Mouse (Mus musculus) left cerebral cortex, adult 2 months (tissue): ENCODE data around the gene Plbd2. TPM values are rescaled to one million over a fixed set of nuclear protein-coding genes. Genes with fewer than 3 reads are reported as not detected.

Experiments used
- DNase-seq, 2 experiments: peaks; one replicate each; pipeline ENCODE4 v3.0.0; 2021 to 2022; ENCODE audit warnings: low spot score in 2 of 2, mixed read lengths in 1 of 2; ENCODE audit errors: extremely low spot score in 1 of 2
- H3K27ac ChIP-seq: fragments of 200-600 bp; 2 replicates; pipeline ENCODE4 v1.8.1; 2022
- H3K4me3 ChIP-seq: fragments of 200-600 bp; 2 replicates; pipeline ENCODE4 v1.8.1; 2022
- CTCF ChIP-seq: fragments of 200-600 bp; IDR thresholded peaks from 2 replicates; pipeline ENCODE4 v1.8.1; 2022; ENCODE audit warnings: antibody characterized with exemption, mild to moderate bottlenecking, moderate library complexity
- intact Hi-C: fragments of 180-260 bp; cut with DNase I; formaldehyde crosslinking; loops from one replicate; pipeline ENCODE4 v1.15.1; 2025
- total RNA-seq, 2 experiments: library from RNA; stranded (reverse); gene quantifications; 2 replicates each; pipeline ENCODE4 v1.2.3; 2021

Plbd2 gene
- total RNA-seq, 2 experiments from 2014 or later: 60.6 to 61.7 TPM

- H3K4me3 ChIP-seq: no peak overlapping the region
- peak; percentile 85 to 92 for DNase-seq
- intact Hi-C loops: loop anchor here (2.0 to 10.0 kb wide), 3 partner anchors 188 to 1666 kb away; no protein-coding TSS in a partner anchor
- no peak overlapping the region for H3K27ac ChIP-seq
- TF ChIP-seq CTCF: peak; percentile 79
Observed at GRCm38 (mm10) chr5:120440733-120441132, 62.7 kb downstream of the Plbd2 start.

- no peak for TF ChIP-seq CTCF
- no peak overlapping the region for H3K27ac ChIP-seq
- no peak overlapping the region for H3K4me3 ChIP-seq
- no peak for DNase-seq
- intact Hi-C loops: loop anchor here (2.0 to 10.0 kb wide), 7 partner anchors 188 to 1665 kb away; partner anchors contain the start of gene Tbx3
Observed at GRCm38 (mm10) chr5:120439887-120440670, 63.3 kb downstream of the Plbd2 start.

GRCm38 (mm10) chr5:120438991-120439710 lies 64.3 kb downstream of the Plbd2 start:
- no peak for DNase-seq
- intact Hi-C loops: loop anchor here (5.0 to 10.0 kb wide), 4 partner anchors 602 to 1564 kb away; partner anchors contain the start of gene Tbx3
- TF ChIP-seq CTCF: no peak
- Histone ChIP-seq H3K27ac (no peak overlapping the region), H3K4me3 (no peak overlapping the region)

- Histone ChIP-seq H3K4me3 (no peak overlapping the region), H3K27ac (no peak overlapping the region)
- no peak for TF ChIP-seq CTCF
- intact Hi-C loops: loop anchor here (5.0 to 10.0 kb wide), 4 partner anchors 601 to 1564 kb away; partner anchors contain the start of gene Tbx3
- no peak for DNase-seq
Observed at GRCm38 (mm10) chr5:120438469-120438868, 65.0 kb downstream of the Plbd2 start.

GRCm38 (mm10) chr5:120437986-120438385 lies 65.4 kb downstream of the Plbd2 start:
- intact Hi-C loops: loop anchor here (5.0 to 10.0 kb wide), 4 partner anchors 601 to 1563 kb away; partner anchors contain the start of gene Tbx3
- no peak overlapping the region for H3K27ac ChIP-seq
- no peak for DNase-seq
- TF ChIP-seq CTCF: no peak
- no peak overlapping the region for H3K4me3 ChIP-seq

- Histone ChIP-seq H3K4me3 (no peak overlapping the region), H3K27ac (no peak overlapping the region)
- no peak for TF ChIP-seq CTCF
- no peak for DNase-seq
- intact Hi-C loops: loop anchor here (5.0 to 10.0 kb wide), 4 partner anchors 600 to 1563 kb away; partner anchors contain the start of gene Tbx3
Observed at GRCm38 (mm10) chr5:120437539-120437938, 65.9 kb downstream of the Plbd2 start.

- intact Hi-C loops: loop anchor here (5.0 to 10.0 kb wide), 4 partner anchors 600 to 1562 kb away; partner anchors contain the start of gene Tbx3
- no peak for TF ChIP-seq CTCF
- H3K27ac ChIP-seq: no peak overlapping the region
- no peak for DNase-seq
- no peak overlapping the region for H3K4me3 ChIP-seq
Observed at GRCm38 (mm10) chr5:120436885-120437495, 66.4 kb downstream of the Plbd2 start.

- Histone ChIP-seq H3K4me3 (no peak overlapping the region), H3K27ac (no peak overlapping the region)
- no peak for DNase-seq
- TF ChIP-seq CTCF: no peak
- intact Hi-C loops: loop anchor here (5.0 to 10.0 kb wide), 4 partner anchors 599 to 1561 kb away; partner anchors contain the start of gene Tbx3
Observed at GRCm38 (mm10) chr5:120435731-120436501, 67.5 kb downstream of the Plbd2 start.

GRCm38 (mm10) chr5:120435006-120435681 lies 68.3 kb downstream of the Plbd2 start:
- no peak for TF ChIP-seq CTCF
- Histone ChIP-seq H3K27ac (no peak overlapping the region), H3K4me3 (no peak overlapping the region)
- no peak for DNase-seq
- intact Hi-C loops: loop anchor here (5.0 to 10.0 kb wide), 4 partner anchors 598 to 1560 kb away; partner anchors contain the start of gene Tbx3

- intact Hi-C loops: loop anchor here (10.0 kb wide), 2 partner anchors 629 to 1559 kb away; no protein-coding TSS in a partner anchor
- Histone ChIP-seq H3K27ac (no peak overlapping the region), H3K4me3 (no peak overlapping the region)
- no peak for DNase-seq
- no peak for TF ChIP-seq CTCF
Observed at GRCm38 (mm10) chr5:120434231-120434735, 69.1 kb downstream of the Plbd2 start.

Other genes starting within 250 kb of the Plbd2 start
- not detected for gene Lhx5, start 71.9 kb downstream of the Plbd2 start, total RNA-seq
- 1 to 10 TPM; 5.3 to 7.4 TPM for gene Sdsl, start 30.8 kb downstream of the Plbd2 start, total RNA-seq
- gene Sds, start 27.1 kb downstream of the Plbd2 start, total RNA-seq: under 1 TPM in 1 of 2 experiments, not detected in 1; 0.61 TPM
- gene Slc8b1, start 7.5 kb upstream of the Plbd2 start, total RNA-seq: 1 to 10 TPM; 4.5 to 7.5 TPM
- 10 to 100 TPM; 36.8 to 42.1 TPM for gene Tpcn1, start 85.0 kb upstream of the Plbd2 start, total RNA-seq
- gene Iqcd, start 85.4 kb upstream of the Plbd2 start, total RNA-seq: under 1 TPM; 0.47 to 0.75 TPM
- 10 to 100 TPM; 29.5 to 29.9 TPM for gene Rita1, start 109.0 kb upstream of the Plbd2 start, total RNA-seq
- gene Ddx54, start 109.1 kb upstream of the Plbd2 start, total RNA-seq: 10 to 100 TPM; 38.6 to 41.0 TPM
- under 1 TPM in 1 of 2 experiments, not detected in 1; 0.52 TPM for gene Cfap73, start 130.6 kb upstream of the Plbd2 start, total RNA-seq
- gene Rasal1, start 145.2 kb upstream of the Plbd2 start, total RNA-seq: 10 to 100 TPM; 85.3 TPM
- gene Dtx1, start 208.3 kb upstream of the Plbd2 start, total RNA-seq: 10 to 100 TPM; 74.5 to 76.9 TPM
- gene Oas2, start 246.2 kb upstream of the Plbd2 start, total RNA-seq: under 1 TPM in 1 of 2 experiments, not detected in 1; 0.14 TPM